Mouse (Mus musculus) left cerebral cortex, adult 11 months (tissue): ENCODE results near the gene Il16.

Experiments used
- DNase-seq: peaks from one replicate; pipeline ENCODE4 v3.0.0; 2022; ENCODE audit warnings: low spot score

Gene Il16

DNA sequence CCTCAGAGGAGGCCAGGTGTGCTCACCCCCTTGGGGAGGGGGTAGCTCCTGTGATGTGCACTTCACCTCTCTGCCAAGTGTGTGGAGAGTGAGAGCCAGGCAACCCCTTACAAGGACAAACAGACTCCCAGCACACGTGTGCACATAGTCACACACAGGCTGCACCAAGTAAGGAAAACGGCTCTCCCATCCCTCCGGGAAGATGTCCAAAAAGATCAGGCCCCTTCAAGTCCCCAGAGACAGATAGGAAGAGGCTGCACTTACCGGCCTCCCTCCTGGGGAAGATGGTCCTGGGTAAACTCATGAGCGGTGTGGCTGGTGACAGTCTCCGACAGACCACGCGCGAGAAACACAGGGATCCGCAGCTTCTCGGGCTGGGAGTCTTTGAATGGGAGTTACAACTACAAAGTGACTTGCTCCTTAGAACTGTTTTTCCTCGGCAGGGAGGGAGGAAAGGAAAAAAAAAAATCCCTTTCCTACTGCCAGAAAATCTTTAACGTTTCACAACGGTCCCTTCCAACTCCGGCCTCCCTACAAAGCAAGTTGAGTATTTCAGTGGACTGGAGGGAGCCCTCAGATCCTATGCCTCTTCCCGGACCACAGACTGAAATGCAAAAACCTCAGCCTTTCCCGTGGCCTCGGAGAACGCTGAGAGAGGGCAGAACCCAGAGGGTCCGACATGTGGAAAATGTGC lies at the start of gene Il16:
Gene Il16 (minus strand): TSS at position 314 of the 694 bp plus-strand sequence.
- DNase-seq: no peak

DNA sequence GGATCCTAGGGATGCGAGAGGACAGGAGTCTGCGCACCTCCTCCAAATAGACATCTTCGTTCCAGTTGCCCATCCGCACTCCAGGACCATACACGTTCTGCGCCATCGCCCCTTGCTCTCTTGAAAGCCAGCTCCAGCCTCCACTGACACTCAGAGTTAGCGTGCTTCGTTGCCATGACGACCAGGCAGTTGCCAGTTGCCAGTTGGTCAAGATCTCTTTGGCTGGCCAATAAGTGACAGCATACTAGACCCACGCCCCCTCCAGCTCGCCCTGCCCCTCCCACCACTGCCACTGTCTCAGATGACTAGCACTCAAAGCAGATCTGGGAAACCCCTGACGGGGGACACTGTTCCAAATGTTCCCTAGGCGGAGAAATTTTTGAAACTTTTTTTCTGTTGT lies 49.2 kb upstream of the Il16 start, which contains the start of gene Cfap161:
Gene Cfap161 (minus strand): TSS at position 176 of the 400 bp plus-strand sequence.
- DNase-seq: no peak

DNA sequence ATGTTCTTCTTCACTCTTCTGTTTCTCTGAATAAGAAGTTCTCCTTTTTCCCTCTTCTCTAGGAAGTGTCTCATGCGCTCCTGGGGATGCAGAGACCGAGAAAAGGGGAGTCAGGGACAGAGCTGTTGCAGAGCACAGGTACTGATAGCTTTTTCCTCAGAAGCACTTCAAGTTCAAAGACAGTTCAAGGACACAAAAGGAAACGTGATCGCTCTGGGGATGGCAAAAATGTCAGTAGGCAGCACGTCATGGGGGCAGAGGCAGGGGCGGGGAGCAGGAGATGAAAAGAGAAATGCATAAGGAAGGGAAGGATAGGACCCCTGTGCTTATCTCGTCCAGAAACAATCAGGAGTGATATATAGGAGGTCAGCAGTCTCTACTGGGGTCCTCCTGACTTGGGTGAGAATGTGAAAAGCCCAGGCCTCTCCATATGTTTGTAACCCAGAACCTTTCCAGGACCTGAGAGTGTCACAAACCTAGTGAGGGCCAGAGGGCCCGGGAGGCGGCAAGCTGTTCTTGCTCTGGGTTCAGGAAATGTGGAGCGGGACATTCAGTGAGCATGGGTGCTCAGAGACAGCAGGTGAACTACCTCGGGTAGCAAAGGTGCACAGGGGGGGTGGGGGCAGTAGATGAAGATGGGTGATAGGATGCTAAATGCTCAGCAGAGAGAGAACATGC lies 48.6 kb upstream of the Il16 start:
- no peak for DNase-seq

DNA sequence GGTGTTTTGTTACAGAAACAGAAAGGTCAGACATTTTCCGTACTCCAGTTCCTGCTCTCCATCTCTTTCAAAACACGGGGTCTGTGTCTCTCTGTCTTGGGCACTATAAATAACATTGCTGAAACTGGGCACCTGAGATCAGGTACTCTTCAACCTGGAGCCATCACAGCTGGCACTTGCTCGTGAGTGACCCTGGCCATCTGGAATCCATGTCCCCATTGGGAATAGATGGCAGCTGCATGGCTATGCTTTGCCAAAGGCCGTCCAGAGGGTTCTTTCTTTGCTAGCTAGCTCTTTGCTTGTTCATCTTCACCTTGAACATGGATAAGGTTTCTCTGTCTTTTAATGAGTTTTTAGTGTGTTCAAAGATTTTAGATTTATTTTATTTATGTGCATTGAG lies 35.4 kb upstream of the Il16 start:
- no peak for DNase-seq

DNA sequence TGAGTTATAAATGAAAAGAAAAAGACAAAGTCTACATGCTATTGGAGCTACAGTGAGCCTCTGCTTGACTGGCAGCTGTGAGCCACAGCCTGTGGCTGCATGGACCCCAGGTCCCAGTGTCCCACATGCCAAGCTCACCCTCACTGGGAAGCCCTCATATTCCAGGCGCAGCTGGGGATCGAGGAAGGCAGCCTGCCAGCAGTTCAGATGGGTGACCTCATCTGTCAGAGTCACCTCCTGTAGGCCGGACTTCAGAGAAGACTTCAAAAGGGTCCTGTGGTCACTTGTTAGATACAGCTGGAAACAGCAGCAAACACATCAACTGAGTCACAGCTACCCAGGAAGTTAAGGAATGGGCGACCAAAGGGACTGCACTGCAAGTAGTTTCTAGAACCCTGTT lies 34.5 kb upstream of the Il16 start:
- no peak for DNase-seq

DNA sequence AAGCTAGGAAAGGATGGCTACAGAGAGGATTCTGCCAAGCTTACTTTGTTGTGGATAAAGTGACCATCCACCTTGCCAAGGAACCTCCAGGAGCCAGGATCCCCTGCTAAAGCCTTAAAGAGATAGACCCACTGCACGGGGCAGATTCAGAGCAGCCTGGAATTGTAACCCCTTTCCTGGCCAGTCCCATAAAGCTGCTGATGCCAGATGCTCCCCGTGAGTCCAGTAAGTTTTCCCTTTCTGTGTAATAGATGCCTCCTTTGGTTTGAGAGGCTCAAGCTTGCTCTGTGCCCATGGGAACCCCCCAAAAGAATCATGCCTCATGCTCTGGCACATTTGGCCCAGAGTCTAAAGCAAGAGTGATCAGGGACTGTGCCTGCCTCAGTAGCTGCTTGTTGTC lies 33.5 kb upstream of the Il16 start:
- DNase-seq: no peak

DNA sequence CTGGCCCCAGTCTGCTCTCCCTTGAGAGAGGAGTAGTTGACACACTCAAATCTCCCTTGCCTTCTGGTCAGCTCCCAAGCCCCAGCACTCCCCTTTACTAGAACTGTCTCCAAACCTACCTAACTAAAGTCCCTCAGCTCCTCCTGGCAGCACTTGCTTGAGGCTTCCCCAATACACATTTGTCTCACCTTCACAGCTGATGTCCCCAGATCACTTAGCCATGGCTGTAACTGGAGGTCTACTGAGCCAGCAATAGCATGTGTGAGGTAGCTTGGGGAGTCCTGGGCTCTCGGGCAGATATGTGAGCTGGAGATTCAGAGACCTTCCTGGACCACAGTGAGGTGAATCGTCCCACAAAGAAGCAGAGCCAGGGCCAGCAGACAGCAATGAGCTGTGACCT lies 33.0 kb upstream of the Il16 start:
- DNase-seq: no peak

DNA sequence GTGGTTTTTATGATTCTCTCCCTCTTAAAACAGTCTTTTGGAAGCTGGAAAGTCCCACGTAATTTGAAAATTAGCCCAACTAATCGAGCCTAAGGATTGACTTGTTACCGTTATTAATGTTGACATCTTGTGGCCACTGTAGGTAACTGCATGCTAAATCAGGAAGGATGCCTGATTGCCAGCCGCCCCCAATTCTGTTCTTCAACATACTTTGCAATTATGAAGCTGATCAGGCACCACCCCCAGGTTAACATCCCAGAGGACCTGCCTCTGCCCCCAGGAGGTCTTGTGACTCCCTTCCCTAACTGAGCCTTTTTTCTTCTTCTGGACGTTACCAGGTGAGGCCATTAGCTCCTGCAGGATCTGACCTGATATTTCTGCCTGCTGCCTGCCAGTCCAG lies 29.2 kb upstream of the Il16 start:
- peak; percentile 30 for DNase-seq

DNA sequence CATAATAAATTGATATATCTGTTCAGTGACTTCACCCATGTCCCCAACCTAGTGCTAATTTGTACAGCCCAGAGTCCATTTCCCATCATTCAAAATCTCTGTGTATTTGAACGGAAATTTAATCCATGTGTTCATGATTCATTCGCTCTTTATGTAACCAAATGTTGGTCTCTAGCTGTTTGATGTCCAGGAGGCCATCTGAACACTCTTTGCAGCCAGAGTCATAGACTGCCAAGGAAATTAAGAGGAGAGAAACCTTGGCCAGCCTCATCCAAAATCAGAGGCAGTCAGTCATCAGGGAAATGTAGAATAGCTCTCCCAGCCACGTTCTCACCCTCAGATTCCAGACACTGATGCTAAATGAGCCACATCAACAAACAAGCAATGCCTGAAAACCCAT lies 18.1 kb upstream of the Il16 start:
- DNase-seq: no peak

DNA sequence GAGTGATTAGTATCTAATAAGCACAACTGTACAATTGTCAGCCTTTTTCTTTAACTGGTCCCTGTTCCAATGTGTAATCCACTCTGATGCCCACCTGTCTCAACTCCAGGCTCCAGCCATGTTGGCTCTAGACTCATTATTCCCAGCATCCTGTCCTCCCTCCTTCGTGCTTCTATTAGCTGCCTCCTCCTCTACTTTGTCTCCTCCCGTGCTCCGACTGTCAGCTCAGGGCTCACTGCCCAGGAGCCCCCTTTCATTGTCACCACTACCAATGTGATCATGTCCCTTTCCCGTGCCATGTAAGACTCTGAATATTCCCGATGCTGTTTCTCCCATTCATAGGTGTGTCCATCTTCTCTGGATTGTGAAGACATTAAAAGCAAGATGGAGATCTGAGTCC lies 16.8 kb upstream of the Il16 start:
- no peak for DNase-seq

DNA sequence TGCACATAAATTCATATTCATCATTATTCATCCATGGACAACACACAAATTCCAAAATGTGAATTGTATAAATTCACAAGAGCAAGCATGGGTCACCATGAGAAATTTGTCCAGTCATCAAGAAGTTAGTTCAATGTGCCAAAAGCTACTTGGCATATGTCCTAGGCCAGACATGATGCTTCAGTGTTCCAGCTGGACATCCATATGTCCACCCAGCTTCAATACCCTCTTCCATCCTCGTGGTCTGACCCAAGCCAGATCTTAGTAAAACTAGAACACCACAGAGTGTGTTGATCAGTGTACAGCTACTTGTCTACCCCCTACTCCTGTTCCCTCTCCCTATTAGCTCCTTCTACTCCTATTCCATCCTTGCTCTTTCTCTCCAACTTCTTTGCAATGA lies 5.5 kb upstream of the Il16 start:
- DNase-seq: no peak

DNA sequence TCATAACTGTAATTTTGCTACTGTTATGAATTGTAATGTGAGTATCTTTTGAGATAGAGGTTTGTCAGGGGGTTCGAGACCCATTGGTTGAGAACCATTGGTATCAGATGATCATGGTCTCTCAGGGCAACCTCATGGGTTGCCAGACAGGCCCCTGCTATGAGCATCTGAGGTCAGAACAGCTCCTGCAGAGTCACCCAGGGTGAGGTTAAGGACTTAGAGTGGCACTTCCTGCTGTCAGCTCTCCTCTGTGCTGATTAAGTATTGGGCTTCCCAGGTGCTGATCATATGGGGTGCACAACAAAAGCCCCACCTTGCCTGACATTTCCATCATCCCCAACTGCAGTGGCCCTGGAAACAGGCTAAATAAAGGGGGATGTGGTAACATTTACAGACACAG lies 2.9 kb upstream of the Il16 start:
- no peak for DNase-seq

DNA sequence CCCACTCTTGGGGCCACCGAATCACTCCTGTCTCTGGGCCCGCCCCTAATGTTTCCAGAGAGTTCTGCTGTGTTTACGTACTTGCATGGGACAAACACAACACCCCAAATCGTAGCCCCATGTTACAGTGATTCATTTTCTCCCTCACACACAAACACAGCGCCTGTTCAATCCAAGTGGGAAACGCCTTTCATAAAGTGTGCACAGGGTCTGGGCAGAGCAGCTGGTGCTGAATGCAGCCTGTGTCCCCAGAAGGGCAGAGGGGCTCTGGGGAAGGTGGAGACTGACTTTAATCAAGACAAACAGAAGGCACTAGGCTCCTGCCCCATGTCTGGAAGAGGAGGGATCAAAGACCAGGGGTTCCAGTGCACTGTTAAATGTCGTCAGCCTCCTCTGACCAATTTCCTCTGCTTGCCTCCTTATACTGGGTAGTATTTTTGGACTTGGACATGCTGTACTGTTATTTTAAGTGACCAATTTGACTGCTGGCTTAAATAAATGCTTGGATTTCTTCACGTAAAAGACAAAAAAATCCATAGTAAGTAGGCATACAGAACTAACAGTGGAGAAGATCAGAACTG lies 671 bp upstream of the Il16 start:
- DNase-seq: no peak

DNA sequence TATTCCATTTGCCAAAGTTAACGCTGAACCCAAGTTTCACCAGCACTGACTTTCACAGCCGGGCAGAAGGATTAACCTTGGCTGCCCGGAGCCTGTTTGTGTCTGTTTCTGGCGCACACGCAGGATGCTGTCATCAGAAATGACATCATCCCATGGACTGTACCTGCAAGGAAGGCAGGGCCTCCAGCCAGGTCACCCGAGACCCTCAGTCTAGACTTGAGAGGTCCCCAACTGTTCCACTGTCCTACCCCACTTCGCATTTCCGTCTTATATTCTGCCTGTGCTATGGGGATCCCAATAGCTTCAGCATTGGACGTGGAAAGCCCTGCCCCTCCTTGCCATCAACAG lies 487 bp downstream of the Il16 start:
- DNase-seq: no peak

DNA sequence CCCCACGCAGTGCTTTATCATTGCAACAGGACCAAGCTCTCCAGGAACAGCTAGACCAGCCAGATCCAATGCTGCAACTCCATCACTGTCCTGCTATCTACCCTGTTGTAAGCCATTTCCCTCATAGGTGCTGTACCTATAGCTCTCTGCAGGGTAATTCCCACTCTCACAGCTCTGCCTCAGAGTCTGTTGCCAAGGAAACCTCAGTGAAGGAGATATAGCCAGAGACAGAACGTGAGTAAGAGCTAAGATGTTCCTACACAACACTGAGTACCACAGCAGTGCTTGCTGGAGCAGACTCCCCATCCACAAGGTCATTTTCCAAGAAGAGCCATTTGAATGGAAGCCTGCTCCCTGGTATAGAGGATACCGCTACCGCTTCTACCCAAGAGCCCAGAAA lies 1.3 kb downstream of the Il16 start:
- no peak for DNase-seq

DNA sequence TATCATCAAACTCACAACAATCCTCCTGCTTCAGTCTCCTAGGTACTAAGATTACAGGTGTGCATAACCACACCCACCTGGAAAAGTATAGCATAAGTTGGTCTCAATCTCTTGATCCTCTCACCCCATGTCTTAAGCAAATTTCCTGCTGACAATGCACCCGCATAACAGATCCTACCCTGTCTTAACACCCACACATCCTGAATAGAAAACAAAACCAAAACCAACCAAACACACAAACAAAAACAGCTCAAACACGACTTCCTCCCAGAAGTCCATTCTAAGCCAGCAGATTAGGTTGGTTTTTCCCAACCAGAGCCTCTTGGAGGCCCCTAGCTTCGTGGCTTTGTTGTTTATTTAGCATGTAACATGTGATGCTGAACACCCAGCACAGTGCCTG lies 2.8 kb downstream of the Il16 start:
- no peak for DNase-seq

DNA sequence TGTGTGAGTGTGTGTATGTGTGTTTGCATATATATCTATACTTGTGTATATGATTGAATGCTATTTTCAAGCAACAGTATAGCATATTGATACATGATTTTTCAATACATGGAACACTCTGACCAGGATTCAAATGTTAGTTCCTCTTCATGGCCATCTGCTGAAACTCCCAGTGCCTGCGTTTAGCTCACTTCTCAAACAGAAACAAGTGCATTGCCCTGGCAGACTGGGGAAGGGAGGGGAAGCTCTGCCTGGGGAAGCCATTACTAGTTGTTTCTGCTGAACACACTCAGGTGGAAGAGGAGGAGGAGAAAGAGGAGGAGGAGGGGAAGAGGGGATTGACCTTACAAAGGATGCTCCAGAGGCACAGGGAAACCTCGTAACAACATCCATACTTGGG lies 3.5 kb downstream of the Il16 start:
- no peak for DNase-seq

DNA sequence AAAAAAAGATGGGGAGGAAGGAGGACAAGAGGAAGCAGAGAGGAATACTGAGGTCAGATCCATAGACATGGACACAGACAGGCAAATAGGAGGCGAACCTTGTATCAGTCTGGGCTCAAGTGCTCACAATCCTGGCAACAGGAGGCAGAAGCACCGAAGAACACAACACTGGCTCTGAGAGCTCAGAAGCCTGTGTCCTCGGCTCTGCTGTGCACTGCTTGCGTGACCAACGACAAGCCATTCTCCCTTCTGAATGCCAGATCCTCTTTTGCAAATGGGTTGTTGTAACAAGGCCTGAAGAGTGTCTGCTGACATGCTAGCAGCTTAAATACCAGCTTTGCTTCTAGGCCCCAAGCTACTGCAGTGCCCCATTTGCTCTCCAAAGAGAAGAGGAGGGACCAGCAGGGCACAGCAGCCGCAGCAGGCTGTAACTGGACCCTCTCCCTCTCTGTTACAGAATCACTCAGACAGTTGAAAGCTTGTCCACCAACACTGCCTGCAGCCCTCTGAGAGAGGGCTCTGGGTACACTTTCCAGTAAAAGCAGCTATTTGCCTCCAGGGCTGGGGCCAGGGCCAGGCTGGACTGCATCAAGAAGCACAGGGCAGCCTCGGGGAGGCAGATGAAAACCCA lies 5.7 kb downstream of the Il16 start:
- DNase-seq: no peak

DNA sequence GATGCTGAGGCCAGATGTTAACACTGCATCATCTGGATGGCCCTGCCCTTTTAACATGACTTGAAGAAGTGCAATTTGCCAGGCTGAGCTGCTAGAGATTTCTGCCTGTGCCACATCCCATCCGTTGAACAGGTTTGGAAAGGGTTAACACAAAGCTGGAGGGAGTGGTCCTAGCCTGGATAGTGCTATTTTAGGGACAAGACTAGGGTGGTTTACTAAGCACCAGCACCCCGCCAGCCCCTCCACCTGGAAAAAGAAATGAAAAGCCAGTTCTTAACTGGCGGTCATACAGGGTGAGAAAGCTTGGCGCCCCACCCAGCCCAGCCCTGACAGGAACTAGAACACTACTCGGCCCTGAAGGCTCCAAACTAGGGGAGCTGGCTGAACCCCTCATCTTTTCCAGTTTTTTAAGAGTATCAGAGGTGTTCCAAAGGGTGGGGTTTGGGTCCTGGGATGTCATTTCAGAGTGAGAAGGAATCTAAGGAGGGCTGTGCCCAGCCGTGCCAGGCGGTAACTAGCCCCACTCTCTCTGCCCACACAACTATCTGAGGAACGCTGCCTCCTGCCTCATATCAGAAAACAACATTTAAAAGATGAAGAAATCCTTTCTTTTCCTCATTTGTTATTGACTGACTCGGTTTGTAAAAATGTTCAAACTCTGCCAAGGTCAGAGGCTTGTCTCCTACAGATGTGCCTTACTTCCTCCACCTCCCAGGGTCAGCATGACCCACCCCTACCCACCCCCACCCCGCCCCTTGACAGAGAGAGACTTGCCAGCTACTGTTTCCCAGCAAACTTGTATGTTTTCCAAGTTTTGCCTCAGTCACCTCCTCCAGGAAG lies 6.7 kb downstream of the Il16 start:
- DNase-seq: no peak

DNA sequence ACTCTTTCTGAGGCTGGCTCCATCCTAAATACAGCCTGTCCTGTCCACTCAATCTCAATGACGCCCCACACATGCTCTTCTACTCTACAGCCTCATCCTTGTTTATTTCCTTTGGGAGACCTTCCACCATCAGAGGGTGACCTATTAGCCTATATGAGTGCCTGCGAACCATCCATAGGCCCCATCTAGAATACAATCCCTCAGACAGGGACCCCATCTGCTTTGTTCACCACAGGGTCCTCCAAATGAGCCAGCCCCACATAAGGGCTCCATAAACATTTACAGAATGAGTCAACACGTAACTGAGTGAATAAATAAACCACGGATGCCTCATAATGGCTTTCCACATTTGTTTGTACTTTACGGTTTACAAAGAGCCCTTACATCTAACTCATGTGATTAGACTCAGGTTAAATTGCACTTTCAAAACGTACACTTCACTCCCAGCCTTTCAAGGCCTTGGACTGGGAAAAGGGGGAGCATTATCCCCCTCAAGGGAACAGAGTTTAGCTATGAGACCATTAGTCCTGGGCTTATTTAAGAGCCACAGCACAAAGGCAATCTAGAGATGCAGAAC lies 7.5 kb downstream of the Il16 start:
- no peak for DNase-seq

DNA sequence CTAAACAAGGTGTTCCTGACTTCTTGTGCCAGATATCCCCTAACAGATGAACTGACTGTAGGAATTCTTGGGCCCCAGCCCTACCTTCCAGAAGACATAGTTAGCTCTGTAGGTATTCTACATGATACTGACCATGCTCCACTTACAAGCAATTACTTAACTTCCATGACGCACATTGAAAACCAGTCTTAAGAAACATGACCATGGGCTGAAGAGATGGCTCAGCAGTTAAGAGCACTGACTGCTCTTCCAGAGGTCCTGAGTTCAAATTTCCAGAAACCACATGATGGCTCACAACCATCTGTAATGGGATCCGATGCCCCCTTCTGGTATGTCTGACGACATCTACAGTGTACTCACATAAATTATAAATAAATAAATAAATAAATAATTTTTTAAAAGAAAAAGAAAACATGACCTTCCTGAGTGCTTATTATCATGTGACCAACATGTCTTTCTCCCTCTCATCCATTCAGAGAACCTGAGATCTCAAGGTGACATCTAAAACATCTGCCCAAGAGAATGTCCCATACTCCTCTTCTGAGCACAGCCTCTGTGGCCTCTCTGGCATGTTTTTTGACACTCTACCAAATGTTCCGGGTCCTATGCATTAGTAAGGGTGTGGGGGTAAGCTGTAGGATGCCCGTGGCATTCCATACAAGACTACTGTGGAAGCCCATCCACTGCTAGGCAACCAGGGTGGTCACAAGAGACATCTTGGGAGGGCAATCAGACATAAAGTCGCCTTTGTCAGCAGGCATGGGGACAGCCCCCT lies 9.0 kb downstream of the Il16 start:
- no peak for DNase-seq
